Mouse (Mus musculus): ENCODE data around the gene Nudt17. TPM values are rescaled to one million over a fixed set of nuclear protein-coding genes. Genes with fewer than 3 reads are reported as not detected.
"Not testable (repeated sequence)": the region's sequence is repeated elsewhere in the genome, so short reads cannot be mapped to it uniquely, and the experiment has no call there.

The Nudt17 gene
- polyA plus RNA-seq, 1 experiment from 2014 or later, result 13.0 TPM

DNA sequence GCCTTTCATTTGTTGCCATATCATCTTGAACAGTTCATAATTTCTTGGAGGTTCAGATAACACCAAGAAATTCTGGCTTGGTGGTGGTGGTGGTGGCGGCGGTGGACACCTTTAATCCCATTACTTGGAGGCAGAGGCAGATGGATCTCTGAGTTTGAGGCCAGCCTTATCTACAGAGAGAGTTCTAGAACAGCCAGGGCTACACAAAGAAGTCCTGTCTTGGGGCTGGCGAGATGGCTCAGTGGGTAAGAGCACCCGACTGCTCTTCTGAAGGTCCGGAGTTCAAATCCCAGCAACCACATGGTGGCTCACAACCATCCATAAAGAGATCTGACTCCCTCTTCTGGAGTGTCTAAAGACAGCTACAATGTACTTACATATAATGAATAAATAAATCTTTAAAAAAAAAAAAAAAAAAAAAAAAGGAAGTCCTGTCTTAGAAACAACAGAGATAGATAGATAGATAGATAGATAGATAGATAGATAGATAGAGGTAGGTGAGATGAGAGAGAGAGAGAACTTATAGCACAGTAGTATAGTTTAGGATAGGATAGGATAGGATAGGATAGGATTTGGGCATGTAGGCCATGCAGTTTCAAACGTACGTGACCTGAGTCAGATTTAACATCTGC lies 42.5 kb downstream of the Nudt17 start:
- DNase-seq (ENCODE audit: low spot score), result not testable (repeated sequence)

DNA sequence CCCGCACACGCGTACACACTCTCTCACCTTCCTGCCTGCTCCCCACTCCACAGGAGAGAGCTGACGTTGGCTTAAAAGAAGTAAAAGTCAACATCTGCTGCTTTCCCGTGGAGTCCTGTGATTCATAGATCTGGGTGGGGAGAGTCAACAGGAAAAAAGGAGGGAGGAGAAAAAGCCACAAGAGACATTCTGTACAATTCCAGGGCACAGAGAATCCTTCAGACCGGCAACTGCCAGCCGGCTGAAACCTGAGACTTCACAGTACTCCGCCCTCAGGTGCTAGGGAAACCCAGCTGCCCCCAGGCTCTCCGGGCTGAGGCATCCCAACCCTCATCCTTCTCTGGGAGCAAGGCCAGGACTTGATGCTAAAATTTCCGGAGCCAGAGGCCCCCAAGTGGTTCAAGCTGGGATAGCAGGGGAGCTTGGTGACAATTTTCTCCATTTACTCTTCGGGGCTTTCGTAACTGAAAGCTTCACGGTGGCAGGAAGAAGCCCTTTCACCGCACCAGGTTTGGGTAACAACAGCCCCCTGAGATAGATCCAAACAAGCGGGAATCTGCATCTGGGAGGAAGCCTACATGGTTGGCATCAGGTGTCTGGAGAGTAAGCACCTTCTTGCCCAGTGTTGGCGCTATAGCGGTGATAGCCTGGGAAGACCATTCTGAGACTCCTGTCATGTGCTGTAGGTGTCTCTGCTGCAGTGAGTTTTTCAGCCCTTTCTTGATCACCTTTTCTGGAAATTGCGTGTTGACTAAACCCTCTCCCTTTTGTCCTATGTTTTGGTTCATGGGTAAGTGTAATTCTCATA lies 44.7 kb downstream of the Nudt17 start:
- peaks cover 19% of the 10 kb centered on the region for H3K4me1 ChIP-seq
- H3K4me3 ChIP-seq, result peak overlapping the region; percentile 48
- H3K27ac ChIP-seq (replicated peaks), result peak overlapping the region; percentile 75
- 8% methylated on average over 15 of the region's 18 CpGs for WGBS
- no peaks in the 10 kb centered on the region for H3K9me3 ChIP-seq
- H3K36me3 ChIP-seq (replicated peaks), result no peaks in the 10 kb centered on the region
- peak; percentile 90 for DNase-seq (ENCODE audit: low spot score)
- peaks cover 6% of the 10 kb centered on the region; the same call in 1 of the 2 replicates for H3K27me3 ChIP-seq (replicated peaks; ENCODE audit: low read depth, poor library complexity, severe bottlenecking)

More for the DNA sequence above, 42.5 kb downstream of the Nudt17 start:
- 85% methylated on average over 7 of the region's 7 CpGs for WGBS
- H3K36me3 ChIP-seq (replicated peaks); H3K9me3 ChIP-seq; H3K4me3 ChIP-seq; H3K27ac ChIP-seq (replicated peaks): not testable (repeated sequence)
- Histone ChIP-seq H3K27me3 (replicated peaks; ENCODE audit: low read depth, poor library complexity, severe bottlenecking) (peaks cover 13% of the 10 kb centered on the region), H3K4me1 (peaks cover 32% of the 10 kb centered on the region)

DNA sequence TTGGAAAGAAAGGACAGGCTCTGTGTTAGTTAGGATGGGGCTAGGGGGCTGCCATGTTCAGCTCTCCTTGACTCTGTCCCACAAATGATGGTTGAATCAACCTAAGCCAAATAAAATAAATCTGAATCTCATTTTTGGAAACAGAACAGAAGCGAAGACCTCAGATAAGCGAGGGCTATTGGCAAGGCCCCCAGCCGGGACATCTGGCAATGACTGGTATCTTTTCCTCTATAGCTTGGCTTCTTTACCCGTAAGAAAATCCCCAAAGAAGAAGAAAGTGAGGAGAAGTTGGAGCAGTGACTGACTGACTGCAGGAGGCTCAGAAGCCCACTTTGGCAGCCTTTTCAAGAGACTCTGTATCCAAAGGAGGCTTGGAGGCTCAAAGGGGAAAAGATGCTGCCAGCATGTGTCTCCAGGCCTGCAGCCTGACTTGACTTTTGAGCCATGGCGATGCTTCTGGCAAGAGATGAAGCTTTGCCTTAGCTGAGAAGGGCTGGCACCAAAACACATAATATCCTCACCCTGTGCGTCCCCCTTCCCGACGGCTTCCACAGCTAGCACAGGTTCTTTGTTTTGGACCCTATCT lies 45.5 kb downstream of the Nudt17 start:
- H3K4me3 ChIP-seq, result peak overlapping the region; percentile 48
- no peaks in the 10 kb centered on the region for H3K9me3 ChIP-seq
- peak overlapping the region; percentile 75 for H3K27ac ChIP-seq (replicated peaks)
- no peak for DNase-seq (ENCODE audit: low spot score)
- peaks cover 19% of the 10 kb centered on the region for H3K4me1 ChIP-seq
- 0 out of 2 replicates have a peak, but pooled peaks cover 1% of the 10 kb centered on the region for H3K36me3 ChIP-seq (replicated peaks)
- H3K27me3 ChIP-seq (replicated peaks; ENCODE audit: low read depth, poor library complexity, severe bottlenecking), result peaks cover 6% of the 10 kb centered on the region; the same call in 1 of the 2 replicates
- 46% methylated on average over 8 of the region's 8 CpGs for WGBS

DNA sequence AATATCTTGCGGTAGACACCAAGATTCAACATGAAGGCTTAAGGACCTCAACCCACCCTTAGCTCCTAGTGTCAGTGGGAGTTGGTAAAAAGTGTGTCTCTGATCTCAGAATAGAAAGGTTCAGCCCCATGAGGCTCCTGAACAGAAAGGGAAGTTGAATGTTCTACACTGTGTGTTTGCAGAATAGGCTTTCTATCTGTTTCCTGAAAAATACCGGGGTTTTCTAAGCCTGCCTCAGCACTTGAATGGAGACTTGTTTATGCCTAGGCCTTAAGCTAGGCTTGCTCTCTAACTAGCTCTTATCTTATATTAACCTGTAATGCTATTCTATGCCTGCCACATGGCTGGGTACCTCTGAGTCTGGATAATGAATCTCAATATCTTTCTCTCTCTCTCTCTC lies 47.5 kb downstream of the Nudt17 start:
- Histone ChIP-seq H3K4me3 (no peak overlapping the region), H3K9me3 (no peaks in the 10 kb centered on the region), H3K36me3 (replicated peaks) (peaks cover 12% of the 10 kb centered on the region; the same call in 1 of the 2 replicates), H3K4me1 (peaks cover 19% of the 10 kb centered on the region), H3K27ac (replicated peaks) (no peak overlapping the region), H3K27me3 (replicated peaks; ENCODE audit: low read depth, poor library complexity, severe bottlenecking) (peaks cover 6% of the 10 kb centered on the region; the same call in 1 of the 2 replicates)
- no peak for DNase-seq (ENCODE audit: low spot score)
- 86% methylated on average over 2 of the region's 2 CpGs for WGBS

Other genes with a start within 250 kb of the Nudt17 start
- gene Hfe2, start 183.4 kb downstream of the Nudt17 start, polyA plus RNA-seq (2016; fragmentation: Nextera tagmentation; extraction: Ambion mirVana), result 1.4 and 1.5 TPM in 2 replicates
- 31.2 and 34.9 TPM in 2 replicates for gene Txnip, start 150.6 kb downstream of the Nudt17 start, polyA plus RNA-seq (2016; fragmentation: Nextera tagmentation; extraction: Ambion mirVana)
- gene Gm16253, start 131.6 kb downstream of the Nudt17 start, polyA plus RNA-seq (2016; fragmentation: Nextera tagmentation; extraction: Ambion mirVana), result 1.6 and 1.9 TPM in 2 replicates
- 30.0 and 33.1 TPM in 2 replicates for gene Polr3gl, start 114.4 kb downstream of the Nudt17 start, polyA plus RNA-seq (2016; fragmentation: Nextera tagmentation; extraction: Ambion mirVana)
- 0.66 and 0.99 TPM in 2 replicates for gene Ankrd34a, start 111.9 kb downstream of the Nudt17 start, polyA plus RNA-seq (2016; fragmentation: Nextera tagmentation; extraction: Ambion mirVana)
- gene Lix1l, start 107.4 kb downstream of the Nudt17 start, polyA plus RNA-seq (2016; fragmentation: Nextera tagmentation; extraction: Ambion mirVana), result 5.2 and 5.6 TPM in 2 replicates
- gene Rbm8a, start 78.6 kb downstream of the Nudt17 start, polyA plus RNA-seq (2016; fragmentation: Nextera tagmentation; extraction: Ambion mirVana), result 242 and 244 TPM in 2 replicates
- gene Pex11b, start 73.2 kb downstream of the Nudt17 start, polyA plus RNA-seq (2016; fragmentation: Nextera tagmentation; extraction: Ambion mirVana), result 41.6 and 41.9 TPM in 2 replicates
- 0.09 TPM in 2 replicates for gene Gm42957, start 73.1 kb downstream of the Nudt17 start, polyA plus RNA-seq (2016; fragmentation: Nextera tagmentation; extraction: Ambion mirVana)
- gene Itga10, start 63.0 kb downstream of the Nudt17 start, polyA plus RNA-seq (2016; fragmentation: Nextera tagmentation; extraction: Ambion mirVana), result 0.39 and 0.55 TPM in 2 replicates
- gene Ankrd35, start 38.4 kb downstream of the Nudt17 start, polyA plus RNA-seq (2016; fragmentation: Nextera tagmentation; extraction: Ambion mirVana), result 0.11 and 0.14 TPM in 2 replicates
- gene Pias3, start 12.2 kb downstream of the Nudt17 start, polyA plus RNA-seq (2016; fragmentation: Nextera tagmentation; extraction: Ambion mirVana), result 45.2 and 53.4 TPM in 2 replicates
- gene Polr3c, start 19.1 kb upstream of the Nudt17 start, polyA plus RNA-seq (2016; fragmentation: Nextera tagmentation; extraction: Ambion mirVana), result 44.1 and 47.6 TPM in 2 replicates
- 66.8 and 69.7 TPM in 2 replicates for gene Rnf115, start 19.1 kb upstream of the Nudt17 start, polyA plus RNA-seq (2016; fragmentation: Nextera tagmentation; extraction: Ambion mirVana)
- 0.24 TPM in 1 of 2 replicates, not detected in the other for gene Pdzk1, start 120.7 kb upstream of the Nudt17 start, polyA plus RNA-seq (2016; fragmentation: Nextera tagmentation; extraction: Ambion mirVana)
- 0.14 and 0.19 TPM in 2 replicates for gene Cd160, start 120.8 kb upstream of the Nudt17 start, polyA plus RNA-seq (2016; fragmentation: Nextera tagmentation; extraction: Ambion mirVana)
- gene Gja5, start 196.1 kb upstream of the Nudt17 start, polyA plus RNA-seq (2016; fragmentation: Nextera tagmentation; extraction: Ambion mirVana), result 9.4 and 9.6 TPM in 2 replicates
- 38.1 and 42.2 TPM in 2 replicates for gene Gpr89, start 196.8 kb upstream of the Nudt17 start, polyA plus RNA-seq (2016; fragmentation: Nextera tagmentation; extraction: Ambion mirVana)
- gene Gja8, start 217.5 kb upstream of the Nudt17 start, polyA plus RNA-seq (2016; fragmentation: Nextera tagmentation; extraction: Ambion mirVana), result 0.02 and 0.05 TPM in 2 replicates